Mouse (Mus musculus): Measurements from ENCODE around the gene 4931409K22Rik.
"Not testable (repeated sequence)": the region's sequence is repeated elsewhere in the genome, so short reads cannot be mapped to it uniquely, and the experiment has no call there.

The 4931409K22Rik gene

GRCm38 (mm10) chr5:24593230-24593629 is 36.6 kb upstream of the 4931409K22Rik start:
- in situ Hi-C loops (cut with MboI) = no loop called here

DNA sequence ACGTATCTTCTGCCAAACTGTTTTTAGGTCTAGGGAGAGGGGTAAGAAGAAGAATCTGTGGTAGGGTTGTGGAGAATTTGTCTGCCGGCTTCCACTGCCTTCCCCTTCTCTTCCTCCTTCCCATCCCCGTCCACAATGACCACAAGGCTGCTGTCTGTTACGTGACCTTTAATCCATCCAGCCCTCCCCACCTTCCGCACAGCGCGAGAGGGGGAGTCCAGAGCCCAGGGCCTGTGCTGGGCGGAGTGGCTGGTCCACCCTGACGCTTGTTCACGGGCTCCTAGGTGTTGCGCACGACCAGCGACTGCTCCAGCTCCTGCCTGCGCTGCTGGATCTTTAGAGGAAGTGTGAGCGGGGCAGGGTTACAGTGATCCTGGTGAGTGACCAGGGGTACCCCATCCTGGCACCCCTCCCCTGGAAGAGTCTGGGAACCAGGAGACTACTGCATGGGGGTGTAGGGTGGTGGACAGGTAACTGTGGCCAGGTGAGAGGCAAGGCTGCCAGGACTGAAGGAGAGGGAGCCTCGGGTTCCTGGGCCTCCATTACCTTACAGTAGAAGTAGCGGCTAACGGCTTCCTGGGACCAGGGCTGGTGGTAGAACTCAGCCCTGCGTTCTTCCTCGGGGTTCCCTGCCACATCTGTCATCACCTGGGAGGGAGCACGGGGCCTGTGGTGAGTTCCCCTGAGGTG is 36.0 kb upstream of the 4931409K22Rik start:
- in situ Hi-C loops (cut with MboI) = no loop called here

GRCm38 (mm10) chr5:24591796-24592470 is 35.3 kb upstream of the 4931409K22Rik start:
- in situ Hi-C loops (cut with MboI) = no loop called here

GRCm38 (mm10) chr5:24591268-24591721 is 34.7 kb upstream of the 4931409K22Rik start:
- in situ Hi-C loops (cut with MboI) = no loop called here

DNA sequence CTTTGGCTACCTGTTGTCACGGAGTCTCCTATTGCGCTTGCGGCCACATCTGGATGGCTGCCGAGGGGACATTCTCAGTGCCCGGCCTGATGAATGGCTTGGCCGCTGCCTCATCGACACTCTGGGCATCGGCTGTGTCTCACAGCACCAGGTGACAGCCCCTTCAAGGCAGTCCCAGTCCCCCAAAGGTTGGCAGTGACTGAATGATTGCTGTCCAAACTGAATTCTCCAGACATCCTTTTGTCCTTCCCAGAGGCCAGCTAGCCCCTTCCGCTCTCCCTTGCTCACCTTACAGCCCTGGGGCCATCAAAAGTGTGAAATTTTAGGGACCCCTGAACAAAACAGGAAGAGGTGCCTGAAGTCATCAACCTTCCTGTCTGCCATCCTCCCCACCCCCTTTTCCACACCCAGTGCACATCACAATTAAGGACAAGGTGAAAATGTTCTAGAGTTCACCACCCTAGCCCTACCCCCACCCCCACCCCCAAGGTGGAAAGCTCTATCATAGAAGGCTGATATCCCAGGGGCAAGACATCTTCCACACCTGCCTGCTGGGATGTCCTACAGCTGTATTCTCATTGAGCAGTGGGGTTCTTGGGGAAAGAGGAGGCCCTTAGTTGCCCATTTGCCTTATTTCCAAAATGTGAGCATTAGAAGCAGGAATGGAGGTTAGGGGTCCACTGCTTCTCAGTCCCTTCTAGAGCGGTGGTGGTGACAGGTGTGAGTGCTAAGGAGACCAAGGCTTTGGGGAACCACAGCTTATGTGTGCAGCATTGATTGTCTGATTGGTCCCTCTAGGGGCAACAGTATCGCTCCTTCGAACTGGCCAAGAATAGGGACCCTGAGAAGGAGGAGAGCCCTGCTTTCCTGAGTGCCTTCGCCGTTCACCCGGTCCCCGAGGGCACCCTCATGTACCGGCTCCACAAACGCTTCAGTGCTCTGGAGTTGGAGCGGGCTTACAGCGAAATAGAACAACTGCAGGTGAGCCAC is 33.2 kb upstream of the 4931409K22Rik start:
- in situ Hi-C loops (cut with MboI) = no loop called here

DNA sequence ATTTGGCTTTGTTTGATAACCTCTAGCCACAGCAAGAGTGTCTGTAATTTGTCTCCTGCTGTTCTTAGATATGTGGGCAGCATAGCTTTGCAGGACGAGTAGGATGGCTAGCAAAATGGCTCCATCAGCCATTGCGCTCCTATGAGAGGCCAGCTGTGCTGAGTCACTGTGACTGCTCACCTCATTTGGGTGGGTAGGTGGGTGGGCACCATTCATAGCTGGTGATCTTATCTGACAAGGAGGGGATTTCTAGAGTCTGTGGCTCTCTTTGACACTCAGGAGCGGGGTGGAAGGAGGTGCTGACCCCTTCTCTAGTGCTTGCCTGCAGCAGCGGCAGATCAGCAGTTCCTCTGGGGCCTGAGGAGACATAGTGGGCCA is 30.6 kb upstream of the 4931409K22Rik start:
- in situ Hi-C loops (cut with MboI) = no loop called here

GRCm38 (mm10) chr5:24586547-24587199 is 30.1 kb upstream of the 4931409K22Rik start, which contains the start of gene Chpf2:
Gene Chpf2 (plus strand): TSS chr5:24586741.
- in situ Hi-C loops (cut with MboI) = no loop called here

DNA sequence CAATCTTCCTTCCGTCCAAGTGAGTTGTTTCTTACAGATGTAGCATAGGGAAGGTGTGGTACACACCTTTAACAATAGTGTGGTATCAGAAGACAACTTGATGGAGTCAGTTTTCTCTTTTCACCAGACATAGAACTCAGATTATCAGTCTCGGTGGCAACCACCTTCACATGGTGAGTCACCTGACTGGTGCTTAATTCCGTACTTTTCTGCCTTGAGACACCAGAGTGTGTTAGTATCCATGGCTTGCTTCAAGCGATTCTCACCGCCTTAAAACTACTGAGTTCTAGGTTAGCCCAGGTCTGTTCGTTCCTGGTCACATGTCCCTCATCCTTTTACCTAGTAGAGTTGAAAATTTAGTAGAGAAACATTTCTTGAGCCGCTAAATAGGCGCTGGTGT is 29.5 kb upstream of the 4931409K22Rik start:
- in situ Hi-C loops (cut with MboI) = no loop called here

DNA sequence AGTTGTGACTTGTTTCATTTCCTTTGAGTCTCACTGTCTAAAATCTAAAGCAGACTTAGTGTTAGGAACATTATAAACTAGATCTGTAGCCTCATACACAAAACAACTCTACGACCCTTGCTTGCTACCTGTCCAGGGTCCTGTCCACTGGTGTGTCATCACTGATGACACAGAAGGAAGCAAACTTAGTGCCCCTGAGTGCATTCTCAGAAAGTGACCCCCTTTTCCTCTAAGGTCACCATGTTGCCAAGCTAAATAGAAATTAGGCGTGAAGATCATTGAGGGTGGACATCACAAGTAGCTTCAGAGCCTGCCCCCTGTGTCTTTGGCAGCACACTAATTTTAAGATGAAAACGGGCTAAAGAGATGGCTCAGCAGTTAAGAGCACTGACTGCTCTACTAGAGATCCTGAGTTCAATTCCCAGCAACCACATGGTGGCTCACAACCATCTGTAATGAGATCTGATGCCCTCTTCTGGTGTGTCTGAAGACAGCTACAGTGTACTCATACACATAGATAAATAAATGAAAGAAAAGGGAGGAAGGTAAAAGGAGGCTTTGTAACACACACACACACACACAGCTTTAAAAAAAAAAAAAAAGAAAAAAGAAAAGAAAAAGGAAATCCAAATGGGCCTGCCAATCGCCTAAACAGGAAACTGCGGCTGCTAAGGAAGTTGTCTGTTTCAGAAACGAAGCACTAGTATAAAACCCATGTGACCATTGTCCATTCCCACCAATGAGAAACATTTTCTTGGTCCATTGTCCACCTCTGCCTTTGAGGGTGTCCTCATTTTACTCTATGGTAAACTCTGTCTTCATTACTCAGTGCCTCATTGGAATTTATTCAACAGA is 21.7 kb upstream of the 4931409K22Rik start:
- in situ Hi-C loops (cut with MboI) = no loop called here

- in situ Hi-C loops (cut with MboI) = no loop called here
Observed at GRCm38 (mm10) chr5:24577183-24577929, 20.7 kb upstream of the 4931409K22Rik start, which contains the start of gene Abcf2. Gene Abcf2 (minus strand): TSS chr5:24577467.

GRCm38 (mm10) chr5:24576801-24577182 is 20.2 kb upstream of the 4931409K22Rik start:
- in situ Hi-C loops (cut with MboI) = no loop called here

- in situ Hi-C loops (cut with MboI) = no loop called here
Observed at GRCm38 (mm10) chr5:24575948-24576347, 19.3 kb upstream of the 4931409K22Rik start.

GRCm38 (mm10) chr5:24555335-24555734 is 1.3 kb downstream of the 4931409K22Rik start:
- in situ Hi-C loops (cut with MboI) = not testable (repeated sequence)

- in situ Hi-C loops (cut with MboI) = no loop called here
Observed at GRCm38 (mm10) chr5:24553621-24554244, 2.9 kb downstream of the 4931409K22Rik start.

GRCm38 (mm10) chr5:24551317-24551688 is 5.3 kb downstream of the 4931409K22Rik start:
- in situ Hi-C loops (cut with MboI) = no loop called here

- in situ Hi-C loops (cut with MboI) = no loop called here
Observed at GRCm38 (mm10) chr5:24550598-24551316, 5.9 kb downstream of the 4931409K22Rik start.

- in situ Hi-C loops (cut with MboI) = no loop called here
Observed at GRCm38 (mm10) chr5:24542643-24543042, 14.0 kb downstream of the 4931409K22Rik start.

DNA sequence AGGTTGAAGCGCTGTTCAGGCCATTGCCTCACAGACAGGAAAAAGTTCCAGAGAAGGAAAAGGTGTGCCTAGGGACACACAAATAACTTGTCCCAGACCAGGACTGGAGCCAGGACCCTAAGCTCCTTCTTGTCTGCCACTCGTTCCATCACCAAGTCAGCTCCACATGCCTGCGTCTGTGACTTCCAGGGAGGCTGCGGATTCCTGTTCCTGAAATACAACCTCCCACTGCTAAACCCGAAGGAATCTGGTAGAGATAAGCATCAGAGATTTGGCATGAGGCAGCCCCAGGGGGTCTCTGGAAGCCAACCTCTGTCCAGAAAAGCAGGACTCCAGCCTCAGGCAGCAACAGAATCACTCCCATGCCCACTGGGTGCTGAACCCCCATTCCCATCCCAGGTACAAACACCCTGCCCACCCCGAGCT is 15.5 kb downstream of the 4931409K22Rik start:
- in situ Hi-C loops (cut with MboI) = no loop called here

Measured in mature B cell (primary cell).